Comparison of ENCODE assay signal across 8 mouse cellular contexts in the genomic region with DNA sequence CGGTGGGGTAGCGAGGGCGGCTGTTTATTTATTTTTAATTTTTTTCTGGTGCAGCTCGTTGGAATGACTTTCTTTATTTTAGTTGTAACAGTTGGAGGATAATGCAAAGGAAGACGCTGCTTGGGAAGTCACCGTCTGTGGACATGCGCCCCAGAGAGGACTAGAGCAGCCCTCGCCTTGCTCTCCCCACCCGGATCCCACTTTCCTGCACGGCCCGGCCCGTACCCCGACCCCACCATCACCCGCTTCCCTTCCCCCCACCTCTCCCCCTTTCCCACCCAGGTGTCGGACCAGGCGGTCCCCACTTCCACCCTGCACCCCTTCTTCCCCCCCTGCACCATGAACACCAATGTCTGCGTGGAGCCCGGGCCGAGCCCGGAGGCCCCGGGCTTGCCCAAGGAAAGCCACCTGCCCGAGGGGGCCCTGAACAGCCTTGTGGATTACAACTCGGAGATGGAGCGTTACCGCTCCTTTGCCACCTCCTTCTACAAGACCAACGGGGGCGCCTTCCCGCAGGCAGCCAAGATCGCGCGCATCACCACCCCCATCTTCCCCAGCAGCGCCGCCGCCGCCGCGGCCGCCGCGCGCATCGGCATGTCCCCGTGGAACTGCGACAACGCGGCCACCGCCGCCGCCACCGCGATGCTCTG. TPM values are rescaled to one million over a fixed set of nuclear protein-coding genes. Genes with fewer than 3 reads are reported as not detected.
A peak's percentile ranks its signal among the peaks of the same experiment; 100 is the strongest.
DNase-seq lines count a peak whose midpoint lies in the region; ATAC-seq lines count a peak whose summit lies in the region.

No protein-coding gene starts in this region.

- DNase-seq in urinary bladder, adult 18-20 months (ENCODE audit: low spot score in 2 of 2): peak; percentile 2 to 41
- no peak for DNase-seq in urinary bladder, postnatal 10 days (ENCODE audit: low spot score)
- DNase-seq in heart, embryonic 10.5 days (ENCODE audit: low spot score): peak; percentile 78
- DNase-seq in liver: peak; percentile 18
- DNase-seq in neural tube, embryonic 11.5 days (ENCODE audit: low spot score): peak; percentile 64
- peak; percentile 24 for DNase-seq in thymus, postnatal 0 days (ENCODE audit: low spot score)

- no peaks in the 10 kb centered on the region for H3K27me3 ChIP-seq in embryonic facial prominence, embryonic 12.5 days
- no peaks in the 10 kb centered on the region for H3K27me3 ChIP-seq in heart, embryonic 10.5 days (ENCODE audit: insufficient read depth, poor library complexity, severe bottlenecking)
- no peaks in the 10 kb centered on the region for H3K27me3 ChIP-seq in kidney, embryonic 16.5 days (ENCODE audit: insufficient read depth, low read length)
- H3K27me3 ChIP-seq in neural tube, embryonic 11.5 days (ENCODE audit: control insufficient read depth, insufficient read depth, low read length): no peaks in the 10 kb centered on the region

- peaks cover 11% of the 10 kb centered on the region for H3K4me1 ChIP-seq in embryonic facial prominence, embryonic 12.5 days
- H3K4me1 ChIP-seq in heart, embryonic 10.5 days: peaks cover 10% of the 10 kb centered on the region; the same call in 1 of the 2 replicates
- peaks cover 15% of the 10 kb centered on the region for H3K4me1 ChIP-seq in kidney, embryonic 16.5 days (ENCODE audit: insufficient read depth, low read length)
- H3K4me1 ChIP-seq in neural tube, embryonic 11.5 days (ENCODE audit: control insufficient read depth, insufficient read depth, low read length): peaks cover 9% of the 10 kb centered on the region; the same call in 1 of the 2 replicates

- H3K9ac ChIP-seq in embryonic facial prominence, embryonic 12.5 days: peak overlapping the region; percentile 84
- peak overlapping the region; percentile 80 for H3K9ac ChIP-seq in kidney, embryonic 16.5 days (replicated peaks; ENCODE audit: low read length)
- H3K9ac ChIP-seq in neural tube, embryonic 11.5 days (ENCODE audit: low read length): peak overlapping the region; percentile 80

- H3K4me3 ChIP-seq in embryonic facial prominence, embryonic 12.5 days: peak overlapping the region; percentile 72
- peak overlapping the region; percentile 80 for H3K4me3 ChIP-seq in heart, embryonic 10.5 days
- H3K4me3 ChIP-seq in kidney, embryonic 16.5 days (ENCODE audit: low read length): peak overlapping the region; percentile 56
- H3K4me3 ChIP-seq in neural tube, embryonic 11.5 days (ENCODE audit: low read depth, low read length): peak overlapping the region; percentile 64

- H3K27ac ChIP-seq in embryonic facial prominence, embryonic 12.5 days: peak overlapping the region; percentile 98
- peak overlapping the region; percentile 94 for H3K27ac ChIP-seq in heart, embryonic 10.5 days
- H3K27ac ChIP-seq in kidney, embryonic 16.5 days (ENCODE audit: low read length): peak overlapping the region; percentile 85
- H3K27ac ChIP-seq in neural tube, embryonic 11.5 days (ENCODE audit: low read depth, low read length): peak overlapping the region; percentile 98

- no peaks in the 10 kb centered on the region for H3K9me3 ChIP-seq in embryonic facial prominence, embryonic 12.5 days
- no peaks in the 10 kb centered on the region for H3K9me3 ChIP-seq in heart, embryonic 10.5 days
- no peaks in the 10 kb centered on the region for H3K9me3 ChIP-seq in kidney, embryonic 16.5 days (ENCODE audit: low read length)
- H3K9me3 ChIP-seq in neural tube, embryonic 11.5 days (ENCODE audit: control insufficient read depth, low read length): no peaks in the 10 kb centered on the region

- ATAC-seq in embryonic facial prominence, embryonic 12.5 days (ENCODE audit: insufficient number of reproducible peaks, insufficient read depth, low FRiP score, low TSS enrichment): peak; percentile 29; the same call in 1 of the 2 replicates
- ATAC-seq in kidney, embryonic 16.5 days (ENCODE audit: low FRiP score, low TSS enrichment): peak; percentile 36
- peak; percentile 10 for ATAC-seq in neural tube, embryonic 11.5 days (ENCODE audit: insufficient read depth, low FRiP score, low TSS enrichment)

- peak overlapping the region; percentile 83 for H3K4me2 ChIP-seq in embryonic facial prominence, embryonic 12.5 days (replicated peaks)
- peak overlapping the region; percentile 96 for H3K4me2 ChIP-seq in kidney, embryonic 16.5 days (replicated peaks; ENCODE audit: low read depth, low read length)
- peak overlapping the region; percentile 78 for H3K4me2 ChIP-seq in neural tube, embryonic 11.5 days (ENCODE audit: low read depth)

- WGBS in embryonic facial prominence, embryonic 12.5 days: under 1% methylated on average over 51 of the region's 51 CpGs
- under 1% methylated on average over 26 of the region's 51 CpGs for WGBS in heart, embryonic 10.5 days
- under 1% methylated on average over 49 of the region's 51 CpGs for WGBS in kidney, embryonic 16.5 days
- under 1% methylated on average over 45 of the region's 51 CpGs for WGBS in neural tube, embryonic 11.5 days

- H3K36me3 ChIP-seq in embryonic facial prominence, embryonic 12.5 days: no peaks in the 10 kb centered on the region
- no peaks in the 10 kb centered on the region for H3K36me3 ChIP-seq in heart, embryonic 10.5 days
- H3K36me3 ChIP-seq in kidney, embryonic 16.5 days (ENCODE audit: insufficient read depth, low read length): no peaks in the 10 kb centered on the region
- no peaks in the 10 kb centered on the region for H3K36me3 ChIP-seq in neural tube, embryonic 11.5 days (ENCODE audit: control insufficient read depth, insufficient read depth, low read length)

RNA-seq across cellular contexts. Expression of gene Cxxc4, which starts 3.2 kb away (rescaled TPM):
- polyA plus RNA-seq in embryonic facial prominence, embryonic 12.5 days (2016; fragmentation: Nextera tagmentation; extraction: Ambion mirVana): 6.8 and 9.1 TPM in 2 replicates
- polyA plus RNA-seq in heart, embryonic 10.5 days (2016; fragmentation: Nextera tagmentation; extraction: Ambion mirVana): 3.7 and 4.1 TPM in 2 replicates
- 4.0 and 7.3 TPM in 2 replicates for polyA plus RNA-seq in kidney, embryonic 16.5 days (2015; fragmentation: Nextera tagmentation; extraction: Ambion mirVana)
- polyA plus RNA-seq in neural tube, embryonic 11.5 days (2014; fragmentation: Nextera tagmentation; extraction: Ambion mirVana): 25.2 and 26.6 TPM in 2 replicates
- 0.61 and 0.63 TPM in 2 replicates for polyA plus RNA-seq in thymus, postnatal 0 days (2015; fragmentation: Nextera tagmentation; extraction: Ambion mirVana)
